ENCODE assay signal across 21 mouse cellular contexts in the genomic region with DNA sequence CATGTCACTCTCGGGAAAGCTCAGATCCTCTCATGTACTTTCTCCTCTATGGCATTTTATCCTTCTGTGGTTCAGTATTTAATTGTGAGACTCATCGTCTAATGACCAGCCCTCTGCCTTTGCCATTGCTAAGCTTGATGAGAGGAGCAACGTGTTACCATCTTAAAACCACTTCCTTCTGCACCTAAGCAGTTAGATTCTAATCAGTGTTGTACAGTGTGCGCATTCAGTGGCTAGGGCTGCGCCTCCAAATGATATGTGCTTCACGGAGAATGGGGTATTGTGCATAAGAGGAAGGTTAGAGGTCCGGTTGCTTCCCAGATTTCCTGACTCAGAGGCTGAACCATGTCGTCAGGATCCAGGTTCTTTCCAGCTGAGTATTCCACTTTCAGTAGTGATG. TPM values are rescaled to one million over a fixed set of nuclear protein-coding genes. Genes with fewer than 3 reads are reported as not detected.
DNase-seq lines count a peak whose midpoint lies in the region; ATAC-seq lines count a peak whose summit lies in the region.
"Had no signal": no experiment of that assay in that cellular context is flagged by ENCODE, and none has a peak within 500 bp of the region (broad histone marks: within the 10 kb centered on the region; RNA-seq: fewer than 3 reads in every experiment).

No protein-coding gene starts in this region.

- ATAC-seq in inflammation-experienced regulatory T-cells, adult 6 months = peak; percentile 98
- 0 out of 2 replicates have a peak, but pooled peaks have one; percentile 27 for ATAC-seq in neutrophil, adult 5-6 weeks (ENCODE audit: extremely low read depth, insufficient number of reproducible peaks, low FRiP score, poor library complexity, severe bottlenecking)
- ATAC-seq: forebrain, embryonic 14.5 days; intestine, embryonic 15.5 days; midbrain, embryonic 15.5 days had no signal

- peak; percentile 66 for DNase-seq in CD4-positive helper T cell, adult 2 months (ENCODE audit: low read depth, low spot score)
- peak; percentile 67 for DNase-seq in T-cell, adult 2 months (ENCODE audit: low spot score)
- no peak for DNase-seq in kidney, postnatal 14 days
- no peak for DNase-seq in layer of hippocampus, postnatal 10 days (ENCODE audit: low spot score in 2 of 2)
- DNase-seq in c-Kit-positive CD71-positive TER-119-positive erythroid progenitor cells, embryonic 14.5 days (ENCODE audit: low spot score) = no peak
- no peak for DNase-seq in cerebellum, adult 9-10 months
- DNase-seq: adrenal gland, postnatal 14 days; cerebellum, adult 8-10 months; gastrocnemius, postnatal 25 days; heart, adult 2 months; heart, postnatal 14 days; kidney, adult 9 months; kidney, postnatal 25 days; liver, embryonic 13.5 days; lung, embryonic 14.5 days; lung, postnatal 36 days had no signal

RNA-seq across cellular contexts. Expression of gene Rras2, which starts 43.5 kb away (rescaled TPM):
- polyA plus RNA-seq in inflammation-experienced regulatory T-cells, adult 6 months (2017; shearing (Covaris generic)) = 1 to 10 TPM; 3.3 to 5.3 (median 4.5) TPM
- total RNA-seq in neutrophil, adult 5-6 weeks (2017) = 49.2 and 59.9 TPM in 2 replicates
- 10 to 100 TPM; 65.5 to 70.8 TPM for total RNA-seq in layer of hippocampus, postnatal 10 days (2021)

Comparison
In these comparisons a context has a peak if more than half of its experiments do, and no peak if none do; other contexts are left out.
1. DNase-seq: peak in CD4-positive helper T cell, adult 2 months (single experiment) and T-cell, adult 2 months (single experiment); none in kidney, postnatal 14 days (single experiment), layer of hippocampus, postnatal 10 days (0 of 2), c-Kit-positive CD71-positive TER-119-positive erythroid progenitor cells, embryonic 14.5 days (single experiment) and cerebellum, adult 9-10 months (single experiment).